Mouse (Mus musculus): ENCODE results near the gene Fzd1.

DNA sequence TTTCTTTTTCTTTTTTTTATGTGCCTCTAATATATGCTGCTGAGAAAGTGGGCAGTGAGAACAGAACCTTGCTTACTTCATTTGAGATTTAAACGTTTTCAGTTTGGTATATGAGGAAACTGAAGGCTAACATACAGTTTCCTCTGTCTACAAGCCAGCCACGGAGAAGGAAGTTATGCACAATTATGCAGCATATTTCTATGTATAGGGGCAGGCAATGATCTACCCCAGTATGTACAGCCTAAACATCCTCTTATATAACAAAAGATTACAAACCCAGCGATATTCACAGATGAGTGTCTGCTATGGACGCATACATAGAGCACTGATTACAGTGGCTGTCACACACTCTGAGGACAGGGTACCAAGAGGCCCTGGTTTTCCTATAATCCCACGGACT lies 45.9 kb upstream of the Fzd1 start:
- TF ChIP-seq CTCF (IDR thresholded peaks at IDR 0.05; ENCODE audit: borderline replicate concordance, insufficient read depth, low read length) (no peak), POLR2A (IDR thresholded peaks at IDR 0.05; ENCODE audit: low read depth, low read length) (no peak)
